ENCODE assay signal across 8 mouse cellular contexts in genomic region chr7:145221841-145222689, GRCm38 (mm10). TPM values are rescaled to one million over a fixed set of nuclear protein-coding genes. Genes with fewer than 3 reads are reported as not detected.
DNase-seq lines count a peak whose midpoint lies in the region.

No protein-coding gene starts in this region.

- 6% methylated on average over 2 of the region's 2 CpGs for WGBS in heart, embryonic 10.5 days

- no peak overlapping the region for H3K4me3 ChIP-seq in heart, embryonic 10.5 days

- DNase-seq in 3134 (ENCODE audit: extremely low read depth, insufficient read length, low spot score) (peak; percentile 91), A20 (ENCODE audit: low read depth, low spot score) (peak; percentile 19)
- DNase-seq in cerebellum, adult 9-10 months: peak; percentile 65
- DNase-seq in heart, embryonic 10.5 days (ENCODE audit: low spot score): peak; percentile 92
- DNase-seq in kidney, postnatal 10 days: peak; percentile 79
- DNase-seq in lung, postnatal 10 days: peak; percentile 82
- DNase-seq in urinary bladder, postnatal 36 days (ENCODE audit: low spot score in 2 of 2): peak; percentile 63 to 71
- DNase-seq in layer of hippocampus, postnatal 14 days (ENCODE audit: low spot score in 2 of 2): no peak

- no peaks in the 10 kb centered on the region for H3K9me3 ChIP-seq in heart, embryonic 10.5 days

- peaks cover 53% of the 10 kb centered on the region for H3K4me1 ChIP-seq in heart, embryonic 10.5 days

- no peaks in the 10 kb centered on the region for H3K36me3 ChIP-seq in heart, embryonic 10.5 days

- H3K27ac ChIP-seq in heart, embryonic 10.5 days: peak overlapping the region; percentile 84

- H3K27me3 ChIP-seq in heart, embryonic 10.5 days (ENCODE audit: insufficient read depth, poor library complexity, severe bottlenecking): no peaks in the 10 kb centered on the region

RNA-seq across cellular contexts. Expression of gene 1810010D01Rik, which starts 14.1 kb away (rescaled TPM):
- 0.30 and 1.3 TPM in 2 replicates for polyA plus RNA-seq in heart, embryonic 10.5 days (2016; fragmentation: Nextera tagmentation; extraction: Ambion mirVana)
- not detected for total RNA-seq in layer of hippocampus, postnatal 14 days (2021)

Comparison
In these comparisons a context has a peak if more than half of its experiments do, and no peak if none do; other contexts are left out.
1. DNase-seq: peak in 3134 (single experiment), A20 (single experiment), cerebellum, adult 9-10 months (single experiment), heart, embryonic 10.5 days (single experiment), kidney, postnatal 10 days (single experiment), lung, postnatal 10 days (single experiment) and urinary bladder, postnatal 36 days (2 of 2); none in layer of hippocampus, postnatal 14 days (0 of 2).